Mouse (Mus musculus): ENCODE data around the gene Prkce. TPM values are rescaled to one million over a fixed set of nuclear protein-coding genes. Genes with fewer than 3 reads are reported as not detected.

Gene Prkce
- polyA plus RNA-seq, 1 experiment, result 5.0 TPM

- no peak for TF ChIP-seq GATA1 (IDR thresholded peaks at IDR 0.05; ENCODE audit: low read length)
Observed at GRCm38 (mm10) chr17:86667836-86668600, 500.4 kb downstream of the Prkce start.

- TF ChIP-seq GATA1 (IDR thresholded peaks at IDR 0.05; ENCODE audit: low read length), result no peak
Observed at GRCm38 (mm10) chr17:86669641-86670373, 502.2 kb downstream of the Prkce start.

- TF ChIP-seq GATA1 (IDR thresholded peaks at IDR 0.05; ENCODE audit: low read length), result no peak
Observed at GRCm38 (mm10) chr17:86670731-86671130, 503.1 kb downstream of the Prkce start.

- no peak for TF ChIP-seq GATA1 (IDR thresholded peaks at IDR 0.05; ENCODE audit: low read length)
Observed at GRCm38 (mm10) chr17:86674971-86675370, 507.4 kb downstream of the Prkce start.

- no peak for TF ChIP-seq GATA1 (IDR thresholded peaks at IDR 0.05; ENCODE audit: low read length)
Observed at GRCm38 (mm10) chr17:86676336-86676735, 508.8 kb downstream of the Prkce start.

GRCm38 (mm10) chr17:86676909-86677308 is 509.3 kb downstream of the Prkce start:
- TF ChIP-seq GATA1 (IDR thresholded peaks at IDR 0.05; ENCODE audit: low read length), result no peak

GRCm38 (mm10) chr17:86685263-86685662 is 517.7 kb downstream of the Prkce start:
- no peak for TF ChIP-seq GATA1 (IDR thresholded peaks at IDR 0.05; ENCODE audit: low read length)

GRCm38 (mm10) chr17:86687021-86687420 is 519.4 kb downstream of the Prkce start:
- no peak for TF ChIP-seq GATA1 (IDR thresholded peaks at IDR 0.05; ENCODE audit: low read length)

- TF ChIP-seq GATA1 (IDR thresholded peaks at IDR 0.05; ENCODE audit: low read length), result no peak
Observed at GRCm38 (mm10) chr17:86690871-86691390, 523.3 kb downstream of the Prkce start.

DNA sequence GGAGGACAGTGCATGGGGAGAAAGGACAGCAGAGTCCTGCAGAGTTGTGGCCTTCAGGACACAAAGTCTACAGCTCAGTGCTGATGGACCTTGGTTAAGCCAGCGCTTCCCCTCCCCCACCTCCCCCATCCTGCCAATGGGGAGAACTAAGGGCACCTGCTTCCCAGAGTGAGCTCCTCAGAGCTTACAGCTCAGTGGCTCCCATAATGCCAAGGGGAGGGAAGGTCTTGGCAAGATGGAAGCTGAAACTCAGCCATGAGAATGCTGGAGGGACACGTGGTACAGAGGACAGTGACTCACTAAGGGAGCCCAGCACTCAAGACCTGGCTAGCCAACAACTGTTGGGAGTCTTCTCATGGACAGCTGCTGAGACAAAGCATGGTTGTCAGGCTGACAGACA is 530.2 kb downstream of the Prkce start:
- no peak for TF ChIP-seq GATA1 (IDR thresholded peaks at IDR 0.05; ENCODE audit: low read length)

GRCm38 (mm10) chr17:86703336-86703735 is 535.8 kb downstream of the Prkce start:
- no peak for TF ChIP-seq GATA1 (IDR thresholded peaks at IDR 0.05; ENCODE audit: low read length)

GRCm38 (mm10) chr17:86705236-86705635 is 537.7 kb downstream of the Prkce start:
- no peak for TF ChIP-seq GATA1 (IDR thresholded peaks at IDR 0.05; ENCODE audit: low read length)

GRCm38 (mm10) chr17:86706467-86706866 is 538.9 kb downstream of the Prkce start:
- no peak for TF ChIP-seq GATA1 (IDR thresholded peaks at IDR 0.05; ENCODE audit: low read length)

Other genes starting within 250 kb of the Prkce start
- 9.0 and 9.8 TPM in 2 replicates for gene Srbd1, start 22.6 kb upstream of the Prkce start, polyA plus RNA-seq (2012)